Mouse (Mus musculus): ENCODE data around the gene Gm15517. TPM values are rescaled to one million over a fixed set of nuclear protein-coding genes. Genes with fewer than 3 reads are reported as not detected.
"Not testable (repeated sequence)": the region's sequence is repeated elsewhere in the genome, so short reads cannot be mapped to it uniquely, and the experiment has no call there.

The Gm15517 gene
- not detected in 2 replicates for polyA plus RNA-seq (2015; fragmentation: Nextera tagmentation; extraction: Ambion mirVana)

DNA sequence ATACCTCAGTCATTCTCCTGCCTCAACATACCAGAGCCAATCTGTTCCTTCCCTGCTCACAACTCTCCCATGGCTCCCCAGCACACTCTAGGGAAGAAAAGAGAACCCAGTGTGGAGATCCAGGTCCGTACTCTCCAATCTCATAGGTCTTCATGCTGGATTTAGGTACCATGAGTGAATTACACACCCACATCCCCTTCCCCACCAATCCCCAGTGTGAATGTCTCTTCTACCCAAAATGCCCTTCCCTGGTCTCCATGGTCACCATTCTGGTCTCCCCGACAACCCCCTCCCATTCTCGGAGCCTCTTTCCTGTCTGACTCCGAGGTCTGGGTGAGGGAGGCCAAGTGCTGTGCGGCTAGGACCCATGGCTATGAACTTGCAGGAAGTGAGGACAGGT is at the start of gene Gm15517:
Gene Gm15517 (plus strand): TSS at position 301 of the 400 bp plus-strand sequence.
- Histone ChIP-seq H3K4me2 (ENCODE audit: low read depth, low read length) (no peak within 1 kb of the TSS), H3K27me3 (ENCODE audit: control insufficient read depth, insufficient read depth, low read length) (no peaks in the 10 kb centered on the region; the same call in 1 of the 2 replicates), H3K4me1 (ENCODE audit: control insufficient read depth, insufficient read depth, low read length) (0 out of 2 replicates have a peak, but pooled peaks cover 5% of the 10 kb centered on the region), H3K9me3 (replicated peaks; ENCODE audit: control insufficient read depth, low read length) (no peaks in the 10 kb centered on the region), H3K9ac (ENCODE audit: low read length) (no peak within 1 kb of the TSS), H3K4me3 (replicated peaks; ENCODE audit: low read length) (no peak within 1 kb of the TSS), H3K36me3 (ENCODE audit: control insufficient read depth, insufficient read depth, low read length) (no peaks in the 10 kb centered on the region), H3K27ac (ENCODE audit: low read length) (no peak within 1 kb of the TSS)
- no peak for ATAC-seq (ENCODE audit: insufficient read depth, low FRiP score)
- 50% methylated on average over 5 of the region's 5 CpGs for WGBS

DNA sequence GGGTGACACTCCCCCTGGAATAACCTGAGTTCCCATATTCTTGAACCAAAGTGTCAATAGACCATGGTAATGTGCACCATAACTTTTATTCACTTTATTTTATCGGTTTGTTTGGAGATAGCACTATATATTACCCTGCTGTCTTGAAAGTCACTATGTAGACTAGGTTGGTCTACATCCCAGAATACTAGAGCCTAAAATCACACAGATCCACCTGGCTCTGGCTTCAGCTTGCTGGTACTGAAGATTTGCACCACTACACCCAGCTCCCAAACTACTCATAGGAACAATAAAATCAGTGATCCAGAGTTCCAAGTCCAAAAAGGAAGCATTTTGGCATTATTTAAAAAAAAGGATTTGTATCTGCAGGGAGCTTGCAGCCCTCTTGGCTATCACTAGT is 45.6 kb upstream of the Gm15517 start, which contains the start of gene Klk1b5:
Gene Klk1b5 (plus strand): TSS at position 301 of the 400 bp plus-strand sequence.
- no peak for ATAC-seq (ENCODE audit: insufficient read depth, low FRiP score)

DNA sequence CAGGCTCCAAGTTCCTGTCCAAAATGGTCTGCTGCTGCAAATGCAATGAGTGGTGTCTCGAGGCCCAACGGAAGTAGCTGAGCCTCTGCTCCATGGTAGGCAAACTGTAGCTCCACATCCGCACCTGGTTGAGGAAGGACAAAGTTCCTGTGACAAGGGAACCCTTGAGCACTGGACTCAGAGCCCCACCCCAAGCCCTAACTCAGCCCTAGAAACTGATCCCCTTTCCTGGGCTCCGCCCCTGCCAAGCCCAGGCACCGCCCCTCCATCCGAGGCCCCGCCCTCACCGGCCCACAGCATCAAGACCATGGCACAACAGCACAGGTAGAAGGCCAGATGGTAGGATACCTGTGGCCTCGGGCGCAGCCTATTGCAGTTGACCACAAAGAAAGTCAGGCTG is 39.6 kb upstream of the Gm15517 start:
- H3K36me3 ChIP-seq (ENCODE audit: control insufficient read depth, insufficient read depth, low read length); H3K4me3 ChIP-seq (replicated peaks; ENCODE audit: low read length); H3K4me1 ChIP-seq (ENCODE audit: control insufficient read depth, insufficient read depth, low read length); H3K9ac ChIP-seq (ENCODE audit: low read length); H3K27ac ChIP-seq (ENCODE audit: low read length); H3K4me2 ChIP-seq (ENCODE audit: low read depth, low read length); H3K9me3 ChIP-seq (replicated peaks; ENCODE audit: control insufficient read depth, low read length); H3K27me3 ChIP-seq (ENCODE audit: control insufficient read depth, insufficient read depth, low read length): not testable (repeated sequence)
- ATAC-seq (ENCODE audit: insufficient read depth, low FRiP score), result peak; percentile 51; the same call in 1 of the 2 replicates
- 66% methylated on average over 8 of the region's 10 CpGs for WGBS

More for the DNA sequence above, 45.6 kb upstream of the Gm15517 start, which contains the start of gene Klk1b5:
- Histone ChIP-seq H3K4me1 (ENCODE audit: control insufficient read depth, insufficient read depth, low read length) (no peaks in the 10 kb centered on the region), H3K4me2 (ENCODE audit: low read depth, low read length) (no peak within 1 kb of the TSS), H3K9me3 (replicated peaks; ENCODE audit: control insufficient read depth, low read length) (no peaks in the 10 kb centered on the region), H3K27me3 (ENCODE audit: control insufficient read depth, insufficient read depth, low read length) (no peaks in the 10 kb centered on the region), H3K4me3 (replicated peaks; ENCODE audit: low read length) (no peak within 1 kb of the TSS), H3K9ac (ENCODE audit: low read length) (no peak within 1 kb of the TSS), H3K27ac (ENCODE audit: low read length) (no peak within 1 kb of the TSS), H3K36me3 (ENCODE audit: control insufficient read depth, insufficient read depth, low read length) (no peaks in the 10 kb centered on the region)
- 83% methylated on average over 1 of the region's 1 CpGs for WGBS

DNA sequence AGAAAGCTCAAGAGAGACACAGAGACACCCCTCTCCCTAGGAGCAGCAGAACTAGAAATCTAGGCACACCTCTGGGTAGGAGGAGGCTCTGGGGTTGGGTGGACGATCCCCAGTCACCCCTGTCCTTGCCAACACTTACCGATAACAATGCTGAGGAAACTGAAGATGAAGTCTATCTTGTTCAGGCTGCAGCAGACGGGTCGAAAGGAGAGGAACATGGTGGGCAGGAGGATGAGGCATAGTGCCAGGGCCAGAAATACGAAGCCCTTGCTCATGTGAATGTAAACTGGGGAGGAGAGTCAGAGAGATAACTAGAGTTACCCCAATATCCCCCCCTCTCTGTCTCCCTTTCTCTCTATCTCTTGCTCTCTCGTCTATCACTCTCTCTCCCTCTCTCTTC is 38.9 kb upstream of the Gm15517 start:
- not testable (repeated sequence) for H3K9ac ChIP-seq (ENCODE audit: low read length); H3K27ac ChIP-seq (ENCODE audit: low read length); H3K9me3 ChIP-seq (replicated peaks; ENCODE audit: control insufficient read depth, low read length); H3K4me1 ChIP-seq (ENCODE audit: control insufficient read depth, insufficient read depth, low read length); ATAC-seq (ENCODE audit: insufficient read depth, low FRiP score); H3K4me3 ChIP-seq (replicated peaks; ENCODE audit: low read length); H3K27me3 ChIP-seq (ENCODE audit: control insufficient read depth, insufficient read depth, low read length); H3K36me3 ChIP-seq (ENCODE audit: control insufficient read depth, insufficient read depth, low read length); H3K4me2 ChIP-seq (ENCODE audit: low read depth, low read length)
- WGBS, result 70% methylated on average over 6 of the region's 6 CpGs

DNA sequence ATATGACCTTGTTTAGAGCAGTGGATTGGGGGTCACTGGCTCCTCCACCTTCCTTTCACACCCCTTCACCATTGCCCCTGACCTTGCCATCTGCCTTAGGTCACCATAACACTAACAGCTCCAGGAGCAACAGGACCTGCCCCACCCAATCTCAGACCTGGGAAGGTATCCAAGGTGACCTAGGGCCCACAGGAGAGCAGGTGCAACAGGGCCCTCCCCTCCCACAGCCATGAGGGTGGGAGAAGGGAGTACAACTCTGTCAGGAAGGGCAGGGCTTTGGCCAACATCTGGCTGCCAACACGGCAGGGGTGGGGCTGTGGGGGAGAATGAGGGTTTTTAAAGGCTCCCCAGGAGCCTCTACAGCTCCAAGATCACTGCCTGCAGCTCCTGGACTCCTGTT is 36.2 kb upstream of the Gm15517 start, which contains the start of gene Klk1:
Gene Klk1 (plus strand): TSS at position 285 of the 400 bp plus-strand sequence.
- ATAC-seq (ENCODE audit: insufficient read depth, low FRiP score), result peak; percentile 43; the same call in 1 of the 2 replicates
- Histone ChIP-seq H3K27me3 (ENCODE audit: control insufficient read depth, insufficient read depth, low read length) (no peaks in the 10 kb centered on the region), H3K27ac (ENCODE audit: low read length) (no peak within 1 kb of the TSS)

DNA sequence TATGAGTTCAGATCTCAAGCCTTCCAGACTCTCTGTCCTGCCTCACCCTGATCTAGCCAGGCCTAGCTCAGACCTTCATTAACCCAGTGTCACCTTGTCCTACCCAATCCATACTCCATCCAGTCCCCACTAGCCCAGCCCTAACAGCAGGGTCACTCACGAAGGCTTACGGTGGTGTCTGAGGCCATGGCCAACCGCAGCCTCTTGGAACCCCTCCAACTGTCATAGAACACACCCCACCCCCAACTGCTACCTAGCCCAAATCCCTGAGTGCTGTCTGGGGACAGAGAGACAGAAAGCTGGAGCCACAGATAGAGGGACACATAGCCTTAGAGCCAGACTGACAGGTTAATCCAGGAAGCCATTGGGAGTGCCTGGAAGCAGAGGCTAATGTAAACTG is 25.3 kb upstream of the Gm15517 start, which contains the start of gene Gm36864:
Gene Gm36864 (plus strand): TSS at position 269 of the 400 bp plus-strand sequence.
- Histone ChIP-seq H3K4me2 (ENCODE audit: low read depth, low read length) (no peak within 1 kb of the TSS), H3K27ac (ENCODE audit: low read length) (no peak within 1 kb of the TSS), H3K27me3 (ENCODE audit: control insufficient read depth, insufficient read depth, low read length) (no peaks in the 10 kb centered on the region), H3K9ac (ENCODE audit: low read length) (no peak within 1 kb of the TSS), H3K36me3 (ENCODE audit: control insufficient read depth, insufficient read depth, low read length) (no peaks in the 10 kb centered on the region), H3K4me1 (ENCODE audit: control insufficient read depth, insufficient read depth, low read length) (no peaks in the 10 kb centered on the region), H3K9me3 (replicated peaks; ENCODE audit: control insufficient read depth, low read length) (no peaks in the 10 kb centered on the region), H3K4me3 (replicated peaks; ENCODE audit: low read length) (no peak within 1 kb of the TSS)
- ATAC-seq (ENCODE audit: insufficient read depth, low FRiP score), result no peak
- WGBS, result 74% methylated on average over 3 of the region's 3 CpGs

More for the DNA sequence above, 36.2 kb upstream of the Gm15517 start, which contains the start of gene Klk1:
- WGBS, result 29% methylated on average over 1 of the region's 1 CpGs
- no peaks in the 10 kb centered on the region for H3K4me1 ChIP-seq (ENCODE audit: control insufficient read depth, insufficient read depth, low read length)
- no peak within 1 kb of the TSS for H3K4me3 ChIP-seq (replicated peaks; ENCODE audit: low read length)
- H3K9ac ChIP-seq (ENCODE audit: low read length), result no peak within 1 kb of the TSS
- H3K4me2 ChIP-seq (ENCODE audit: low read depth, low read length), result no peak within 1 kb of the TSS
- no peaks in the 10 kb centered on the region for H3K9me3 ChIP-seq (replicated peaks; ENCODE audit: control insufficient read depth, low read length)
- H3K36me3 ChIP-seq (ENCODE audit: control insufficient read depth, insufficient read depth, low read length), result no peaks in the 10 kb centered on the region

DNA sequence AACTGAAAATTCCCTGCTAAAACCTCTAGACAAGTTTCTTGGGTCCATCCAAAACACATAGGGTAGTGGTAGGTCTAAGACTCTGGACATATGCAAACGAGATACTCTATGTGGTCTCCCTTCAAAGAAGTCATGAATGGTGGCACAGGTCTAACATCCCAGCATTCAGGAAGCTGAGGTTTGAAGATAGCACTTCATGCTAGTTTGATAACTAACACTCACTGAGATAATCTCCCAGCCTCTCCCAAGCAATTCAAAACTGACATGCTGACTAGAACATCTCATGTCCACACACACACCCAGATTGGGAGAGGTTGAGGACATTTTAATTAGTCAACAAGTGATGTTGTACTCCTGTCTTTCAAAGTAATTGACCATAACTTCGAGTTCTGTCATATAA is 21.3 kb upstream of the Gm15517 start:
- no peak overlapping the region for H3K4me3 ChIP-seq (replicated peaks; ENCODE audit: low read length)
- H3K27ac ChIP-seq (ENCODE audit: low read length), result no peak overlapping the region
- no peak for ATAC-seq (ENCODE audit: insufficient read depth, low FRiP score)
- H3K36me3 ChIP-seq (ENCODE audit: control insufficient read depth, insufficient read depth, low read length), result no peaks in the 10 kb centered on the region
- 58% methylated on average over 2 of the region's 2 CpGs for WGBS
- no peak overlapping the region for H3K9ac ChIP-seq (ENCODE audit: low read length)
- H3K27me3 ChIP-seq (ENCODE audit: control insufficient read depth, insufficient read depth, low read length), result no peaks in the 10 kb centered on the region
- no peak overlapping the region for H3K4me2 ChIP-seq (ENCODE audit: low read depth, low read length)
- no peaks in the 10 kb centered on the region for H3K9me3 ChIP-seq (replicated peaks; ENCODE audit: control insufficient read depth, low read length)
- no peaks in the 10 kb centered on the region for H3K4me1 ChIP-seq (ENCODE audit: control insufficient read depth, insufficient read depth, low read length)

DNA sequence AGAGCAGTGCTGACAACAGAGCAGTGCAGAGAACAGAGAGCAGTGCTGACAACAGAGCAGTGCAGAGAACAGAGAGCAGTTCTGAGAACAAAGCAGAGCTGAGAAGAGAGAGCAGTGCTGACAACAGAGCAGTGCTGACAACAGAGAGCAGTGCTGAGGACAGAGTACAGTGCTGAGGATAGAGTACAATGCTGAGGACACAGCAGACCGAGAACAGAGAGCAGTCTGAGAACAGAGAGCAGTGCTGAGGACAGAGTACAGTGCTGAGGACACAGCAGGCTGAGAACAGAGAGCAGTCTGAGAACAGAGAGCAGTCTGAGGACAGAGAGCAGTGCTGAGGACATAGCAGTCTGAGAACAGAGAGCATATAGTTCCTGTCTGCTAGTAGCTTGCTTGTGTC is 20.5 kb upstream of the Gm15517 start:
- Histone ChIP-seq H3K9ac (ENCODE audit: low read length) (no peak overlapping the region), H3K36me3 (ENCODE audit: control insufficient read depth, insufficient read depth, low read length) (no peaks in the 10 kb centered on the region), H3K4me2 (ENCODE audit: low read depth, low read length) (no peak overlapping the region), H3K4me3 (replicated peaks; ENCODE audit: low read length) (no peak overlapping the region), H3K4me1 (ENCODE audit: control insufficient read depth, insufficient read depth, low read length) (0 out of 2 replicates have a peak, but pooled peaks cover 6% of the 10 kb centered on the region), H3K27ac (ENCODE audit: low read length) (no peak overlapping the region), H3K27me3 (ENCODE audit: control insufficient read depth, insufficient read depth, low read length) (no peaks in the 10 kb centered on the region), H3K9me3 (replicated peaks; ENCODE audit: control insufficient read depth, low read length) (no peaks in the 10 kb centered on the region)
- 55% methylated on average over 1 of the region's 1 CpGs for WGBS
- ATAC-seq (ENCODE audit: insufficient read depth, low FRiP score), result no peak

DNA sequence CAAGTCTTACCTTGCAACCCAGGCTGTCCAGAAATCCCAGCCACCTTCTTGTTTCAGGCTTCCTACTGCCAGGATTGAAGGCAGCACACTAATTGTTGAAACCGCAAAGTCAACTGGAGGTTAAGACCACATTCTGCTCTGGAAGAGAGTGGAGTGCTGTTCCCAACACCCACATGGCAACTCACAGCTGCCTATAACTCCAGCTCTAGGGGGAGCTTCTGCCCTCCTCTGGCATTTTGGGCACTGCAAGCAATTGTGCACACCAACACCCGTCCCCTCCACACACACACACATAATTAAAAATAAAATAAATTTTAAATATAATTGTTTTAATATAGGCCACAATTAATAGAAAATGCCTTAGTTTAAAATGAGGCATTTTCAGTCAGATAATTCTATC is 20.1 kb upstream of the Gm15517 start:
- no peak overlapping the region for H3K27ac ChIP-seq (ENCODE audit: low read length)
- no peaks in the 10 kb centered on the region for H3K9me3 ChIP-seq (replicated peaks; ENCODE audit: control insufficient read depth, low read length)
- no peak overlapping the region for H3K4me3 ChIP-seq (replicated peaks; ENCODE audit: low read length)
- no peak overlapping the region for H3K4me2 ChIP-seq (ENCODE audit: low read depth, low read length)
- H3K9ac ChIP-seq (ENCODE audit: low read length), result no peak overlapping the region
- ATAC-seq (ENCODE audit: insufficient read depth, low FRiP score), result no peak
- no peaks in the 10 kb centered on the region for H3K27me3 ChIP-seq (ENCODE audit: control insufficient read depth, insufficient read depth, low read length)
- 0 out of 2 replicates have a peak, but pooled peaks cover 6% of the 10 kb centered on the region for H3K4me1 ChIP-seq (ENCODE audit: control insufficient read depth, insufficient read depth, low read length)
- H3K36me3 ChIP-seq (ENCODE audit: control insufficient read depth, insufficient read depth, low read length), result no peaks in the 10 kb centered on the region
- WGBS, result 56% methylated on average over 2 of the region's 2 CpGs

Data from stomach, embryonic 16.5 days (tissue).